Mouse (Mus musculus): ENCODE results near the gene Pcca.

Gene Pcca

DNA sequence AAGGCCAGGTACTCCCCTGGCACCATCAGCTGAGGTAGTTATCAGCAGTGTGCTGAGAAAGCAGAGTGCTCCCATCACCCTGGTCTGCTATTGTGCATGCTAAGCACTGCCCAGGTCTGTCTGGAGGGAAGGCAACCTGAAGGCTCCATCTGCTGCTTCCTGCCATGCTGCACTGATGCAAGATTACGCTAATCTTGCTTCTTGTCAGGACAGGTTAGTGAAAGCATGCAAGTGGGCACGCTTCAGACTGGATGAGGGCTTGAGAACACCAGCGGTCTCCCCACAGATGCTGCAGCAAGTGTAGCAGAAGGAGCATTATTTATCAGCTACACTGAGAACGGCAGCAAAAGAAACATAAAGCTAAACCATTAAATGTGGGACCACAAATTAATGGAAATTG, 150.1 kb downstream of the Pcca start:
- TF ChIP-seq GATA4 (IDR thresholded peaks at IDR 0.05; ENCODE audit: insufficient replicate concordance, low read length), result no peak

DNA sequence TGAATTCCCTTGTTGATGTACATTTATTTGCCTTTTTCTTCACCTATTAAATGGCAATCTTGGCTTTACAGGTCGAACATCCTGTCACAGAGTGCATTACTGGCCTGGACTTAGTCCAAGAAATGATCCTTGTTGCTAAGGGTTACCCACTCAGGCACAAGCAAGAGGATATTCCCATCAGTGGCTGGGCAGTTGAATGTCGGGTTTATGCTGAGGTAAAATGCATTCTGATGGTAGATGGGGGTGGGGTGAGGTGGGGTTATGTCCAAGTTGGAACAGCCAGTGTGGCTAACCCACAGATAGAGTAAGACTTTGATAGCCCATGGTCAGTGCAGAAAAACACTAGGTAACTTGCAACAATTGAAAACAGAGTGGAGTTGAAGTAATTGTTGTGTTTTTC, 150.7 kb downstream of the Pcca start:
- no peak for TF ChIP-seq GATA4 (IDR thresholded peaks at IDR 0.05; ENCODE audit: insufficient replicate concordance, low read length)

DNA sequence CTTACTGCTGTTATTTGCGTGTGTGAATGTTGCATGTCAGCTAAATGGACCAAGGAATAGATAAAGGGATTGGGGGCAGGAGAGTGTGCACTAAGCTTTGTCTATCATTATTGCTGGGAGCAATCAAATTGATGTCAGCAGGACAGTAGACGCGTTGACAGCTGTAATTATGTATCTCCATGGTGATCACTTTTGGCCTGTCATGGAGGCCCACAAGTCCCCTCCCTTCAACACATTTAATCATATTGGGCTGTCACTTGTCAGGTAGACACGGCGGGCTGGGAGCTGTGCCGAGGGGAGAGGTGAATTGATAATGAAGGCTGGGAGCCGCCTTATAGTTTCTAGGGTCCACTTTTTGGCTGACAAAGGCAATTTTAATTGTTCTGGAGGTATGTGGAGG, 153.3 kb downstream of the Pcca start:
- no peak for TF ChIP-seq GATA4 (IDR thresholded peaks at IDR 0.05; ENCODE audit: insufficient replicate concordance, low read length)

DNA sequence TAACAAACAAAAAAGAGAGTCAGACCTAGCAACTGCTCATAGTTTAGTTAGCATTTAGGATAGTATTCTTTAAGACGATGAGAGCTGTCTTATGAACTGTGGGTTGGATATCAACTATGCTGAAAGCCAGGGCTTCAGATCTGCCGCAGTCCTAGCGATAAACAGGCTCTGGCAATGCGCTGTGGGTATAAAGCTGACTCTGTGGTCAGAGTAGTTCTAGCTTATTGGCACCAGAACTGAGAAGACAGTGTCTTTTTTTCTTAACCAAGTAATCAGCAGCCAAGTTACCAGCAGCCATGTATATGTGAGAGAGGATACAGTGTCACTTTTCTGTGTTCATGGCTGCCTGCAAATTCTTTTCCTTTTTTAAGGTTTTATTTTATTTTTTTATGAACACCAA, 154.3 kb downstream of the Pcca start:
- TF ChIP-seq GATA4 (IDR thresholded peaks at IDR 0.05; ENCODE audit: insufficient replicate concordance, low read length), result no peak

DNA sequence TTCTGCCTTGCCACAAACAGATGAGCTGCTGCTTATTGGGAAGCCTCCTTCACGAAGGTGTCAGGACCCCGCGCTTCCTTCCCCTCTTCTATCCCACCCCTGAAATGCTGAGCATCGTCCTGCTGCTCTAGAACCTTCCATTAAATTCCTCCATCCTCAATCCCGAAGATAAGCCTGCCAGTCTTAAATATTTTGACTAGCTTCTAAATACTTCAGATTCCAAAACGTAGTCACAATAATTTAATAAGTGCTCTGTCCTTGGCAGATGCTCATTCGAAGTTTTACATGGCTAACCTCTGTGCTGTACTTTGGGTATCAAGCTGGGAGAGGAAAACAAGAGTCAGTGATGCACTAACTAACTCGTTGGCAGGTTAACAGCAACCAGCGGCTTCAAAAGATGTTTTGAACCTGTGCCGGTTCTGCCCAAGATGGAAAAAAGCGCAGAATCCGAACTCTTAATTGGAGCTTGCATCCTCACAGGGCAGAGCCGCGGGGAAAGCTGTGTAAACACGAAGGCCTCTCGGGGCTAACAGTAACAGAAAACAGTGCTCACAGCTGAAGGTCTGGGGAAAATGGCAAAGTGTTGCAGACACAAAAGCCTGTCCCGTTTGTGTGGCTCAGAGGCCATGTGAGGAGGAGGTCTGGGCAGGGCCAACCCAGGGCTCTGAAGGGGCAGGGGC, 155.2 kb downstream of the Pcca start:
- no peak for TF ChIP-seq GATA4 (IDR thresholded peaks at IDR 0.05; ENCODE audit: insufficient replicate concordance, low read length)

DNA sequence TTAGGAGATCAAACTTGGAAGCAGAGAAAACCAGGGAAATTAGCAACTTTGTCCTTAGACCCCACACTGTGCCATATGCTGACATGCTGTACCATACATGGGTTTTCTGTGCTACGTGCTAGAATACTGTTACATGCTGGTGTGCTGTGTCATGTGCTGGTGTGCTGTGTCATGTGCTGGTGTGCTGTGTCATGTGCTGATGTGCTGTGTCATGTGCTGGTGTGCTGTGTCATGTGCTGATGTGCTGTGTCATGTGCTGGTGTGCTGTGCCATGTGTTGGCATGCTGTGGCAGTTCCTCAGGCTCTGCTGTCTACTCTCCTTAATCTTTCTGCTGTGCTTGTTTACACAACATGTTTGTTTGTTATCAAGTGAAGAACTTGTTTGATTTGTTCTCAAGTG, 157.4 kb downstream of the Pcca start:
- no peak for TF ChIP-seq GATA4 (IDR thresholded peaks at IDR 0.05; ENCODE audit: insufficient replicate concordance, low read length)

DNA sequence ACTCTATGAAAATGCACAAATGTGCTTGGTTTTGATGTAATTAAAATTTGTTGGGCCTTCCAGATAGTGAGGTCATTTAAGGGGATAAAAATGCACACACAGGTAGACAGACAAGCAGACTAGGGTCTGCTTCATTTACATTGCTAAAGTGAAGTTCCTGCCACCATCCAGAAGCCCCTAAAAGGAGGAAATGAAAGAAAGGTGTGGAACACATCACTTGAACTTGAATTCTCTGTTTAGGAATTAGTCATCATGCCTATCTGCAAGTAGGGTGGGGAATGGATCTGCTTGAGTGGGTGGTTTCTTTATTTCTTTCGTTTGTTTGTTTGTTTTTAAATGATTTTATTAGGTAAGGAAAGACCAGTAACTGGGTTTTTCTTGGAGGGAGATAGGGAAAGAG, 166.2 kb downstream of the Pcca start:
- TF ChIP-seq GATA4 (IDR thresholded peaks at IDR 0.05; ENCODE audit: insufficient replicate concordance, low read length), result no peak

DNA sequence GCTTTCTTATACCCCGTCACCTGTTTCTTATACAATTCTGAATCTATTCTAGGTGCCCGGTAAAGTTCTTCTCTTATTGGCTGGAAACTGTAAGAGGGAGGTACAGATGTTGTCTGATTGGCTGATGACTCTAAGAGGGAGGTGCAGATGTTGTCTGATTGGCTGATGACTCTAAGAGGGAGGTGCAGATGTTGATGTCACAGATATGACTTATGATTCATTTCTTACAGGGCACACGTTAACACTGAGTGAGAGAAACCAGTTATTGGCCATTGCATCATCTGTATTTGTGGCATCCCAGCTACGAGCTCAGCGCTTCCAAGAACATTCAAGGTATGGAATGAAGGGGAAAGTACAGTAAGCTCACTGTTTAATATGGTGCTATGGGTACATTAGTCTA, 179.7 kb downstream of the Pcca start:
- no peak for TF ChIP-seq GATA4 (IDR thresholded peaks at IDR 0.05; ENCODE audit: insufficient replicate concordance, low read length)

DNA sequence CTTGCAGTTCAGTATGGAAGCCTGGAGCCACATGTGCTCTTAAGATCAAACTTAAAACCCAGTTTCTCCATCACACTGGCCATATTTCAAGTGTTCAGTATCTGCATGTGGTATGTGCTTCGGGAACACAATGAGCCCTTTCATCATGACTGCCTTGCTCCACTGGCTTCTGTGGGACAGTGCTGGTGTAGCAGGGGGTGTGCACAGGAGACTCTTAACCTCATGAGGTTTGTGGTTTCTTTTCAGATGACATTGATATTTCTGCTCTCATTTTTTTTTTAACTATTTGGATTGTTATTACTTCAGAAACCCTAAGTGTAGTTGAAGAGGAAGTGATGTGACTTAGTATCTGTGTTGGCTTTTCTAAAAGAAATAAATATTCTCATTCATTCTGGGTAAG, 180.8 kb downstream of the Pcca start:
- no peak for TF ChIP-seq GATA4 (IDR thresholded peaks at IDR 0.05; ENCODE audit: insufficient replicate concordance, low read length)

DNA sequence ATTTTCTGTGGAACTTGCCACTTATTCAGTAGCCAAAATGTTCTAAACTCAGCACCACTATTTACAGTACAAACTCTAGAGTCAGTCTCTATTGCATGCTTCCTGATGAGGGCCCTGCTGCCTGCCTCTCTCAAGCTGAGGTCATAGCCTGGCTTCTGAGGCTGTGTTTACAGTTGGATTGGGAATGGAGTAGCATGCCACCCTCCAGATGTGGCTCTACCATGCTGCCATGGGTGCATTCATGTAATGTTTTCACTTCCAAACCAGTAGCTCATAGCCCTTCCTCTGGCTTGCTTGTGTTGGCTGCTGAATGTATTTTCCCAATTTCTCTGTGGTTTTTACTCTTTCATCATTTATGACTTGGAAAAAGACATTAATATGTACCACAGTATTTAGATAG, 181.9 kb downstream of the Pcca start:
- TF ChIP-seq GATA4 (IDR thresholded peaks at IDR 0.05; ENCODE audit: insufficient replicate concordance, low read length), result no peak

DNA sequence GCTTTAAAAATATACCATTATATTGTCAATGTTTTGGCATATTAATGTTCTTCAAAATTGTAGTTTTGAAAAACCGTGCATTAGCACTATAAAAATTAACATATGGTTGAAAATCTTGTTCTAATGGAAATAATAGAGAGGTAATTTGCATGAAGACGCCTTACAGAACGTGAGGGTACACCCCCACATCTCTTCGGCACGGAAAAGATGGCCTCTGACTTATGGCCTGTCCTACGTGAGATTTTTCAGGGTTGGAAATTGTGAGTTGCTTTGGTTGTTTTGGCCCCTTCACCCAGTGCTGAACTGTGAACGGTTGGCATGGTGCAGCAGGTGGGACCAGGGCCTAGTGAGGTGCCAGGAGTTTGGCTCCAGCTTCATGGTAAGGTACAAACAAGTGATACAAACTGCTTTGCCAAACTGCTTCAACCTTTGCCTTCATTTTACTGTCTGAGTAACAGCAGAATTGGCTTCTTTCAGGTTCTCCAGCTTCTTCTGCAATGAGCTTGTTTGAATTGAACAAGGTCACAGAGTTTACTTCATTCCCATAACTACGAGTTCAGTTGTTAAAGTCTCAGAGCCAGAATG, 185.5 kb downstream of the Pcca start:
- no peak for TF ChIP-seq GATA4 (IDR thresholded peaks at IDR 0.05; ENCODE audit: insufficient replicate concordance, low read length)

DNA sequence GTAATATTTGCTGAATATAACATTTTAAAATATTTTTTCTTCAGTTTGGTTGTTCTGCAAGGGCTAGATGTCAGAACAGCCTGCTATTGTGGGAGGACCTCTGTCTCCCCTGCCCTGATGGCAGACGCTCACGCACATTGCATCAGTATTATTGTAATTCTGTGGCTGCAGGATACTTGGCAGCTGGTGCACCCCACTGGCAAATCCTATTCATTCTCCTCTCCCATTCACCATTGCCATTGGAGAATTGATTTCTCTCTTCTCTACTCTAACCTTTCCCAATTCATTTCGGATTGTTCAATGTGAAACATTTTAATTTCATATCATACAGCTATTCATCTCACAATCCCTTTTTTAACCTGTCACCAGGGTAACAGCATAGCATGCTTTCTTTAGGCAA, 186.9 kb downstream of the Pcca start:
- no peak for TF ChIP-seq GATA4 (IDR thresholded peaks at IDR 0.05; ENCODE audit: insufficient replicate concordance, low read length)

DNA sequence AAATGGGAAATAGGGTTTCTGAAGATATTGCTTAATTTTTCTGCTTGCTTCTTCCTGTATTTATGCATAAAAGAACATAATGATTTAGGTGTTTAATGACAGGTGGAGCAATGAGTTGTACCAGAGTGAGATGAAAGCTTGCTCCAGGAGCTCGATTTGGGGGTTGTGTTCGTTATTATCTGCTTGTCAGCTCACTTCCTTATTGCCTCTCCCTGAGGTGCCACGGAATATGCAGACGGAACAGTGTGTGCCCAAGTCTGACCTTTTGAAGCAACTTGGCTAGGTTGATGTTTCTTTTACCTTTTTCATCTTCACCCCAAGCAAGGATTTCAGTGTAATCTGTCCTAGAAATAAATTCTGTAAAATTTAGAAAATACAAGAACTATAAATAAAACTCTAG, 187.6 kb downstream of the Pcca start:
- TF ChIP-seq GATA4 (IDR thresholded peaks at IDR 0.05; ENCODE audit: insufficient replicate concordance, low read length), result no peak

DNA sequence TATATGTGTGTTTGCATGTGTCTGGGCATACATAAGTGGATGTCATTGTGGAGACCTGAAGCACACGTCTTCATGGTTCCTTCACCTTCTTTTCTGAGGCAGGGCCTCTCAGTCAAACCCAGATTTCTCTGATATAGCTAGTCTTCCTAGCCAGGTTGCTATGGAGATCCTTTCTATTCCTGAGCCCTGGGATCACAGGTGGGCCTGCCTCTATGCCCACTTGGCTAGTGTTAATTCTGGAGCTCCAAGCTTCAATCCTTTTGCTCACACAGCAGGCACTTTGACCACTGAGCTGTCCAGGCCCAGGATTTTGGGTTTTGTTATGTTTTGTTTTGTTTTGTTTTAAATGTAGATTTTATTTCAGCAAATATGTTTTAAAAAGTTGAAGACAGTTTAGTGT, 192.3 kb downstream of the Pcca start:
- TF ChIP-seq GATA4 (IDR thresholded peaks at IDR 0.05; ENCODE audit: insufficient replicate concordance, low read length), result no peak

DNA sequence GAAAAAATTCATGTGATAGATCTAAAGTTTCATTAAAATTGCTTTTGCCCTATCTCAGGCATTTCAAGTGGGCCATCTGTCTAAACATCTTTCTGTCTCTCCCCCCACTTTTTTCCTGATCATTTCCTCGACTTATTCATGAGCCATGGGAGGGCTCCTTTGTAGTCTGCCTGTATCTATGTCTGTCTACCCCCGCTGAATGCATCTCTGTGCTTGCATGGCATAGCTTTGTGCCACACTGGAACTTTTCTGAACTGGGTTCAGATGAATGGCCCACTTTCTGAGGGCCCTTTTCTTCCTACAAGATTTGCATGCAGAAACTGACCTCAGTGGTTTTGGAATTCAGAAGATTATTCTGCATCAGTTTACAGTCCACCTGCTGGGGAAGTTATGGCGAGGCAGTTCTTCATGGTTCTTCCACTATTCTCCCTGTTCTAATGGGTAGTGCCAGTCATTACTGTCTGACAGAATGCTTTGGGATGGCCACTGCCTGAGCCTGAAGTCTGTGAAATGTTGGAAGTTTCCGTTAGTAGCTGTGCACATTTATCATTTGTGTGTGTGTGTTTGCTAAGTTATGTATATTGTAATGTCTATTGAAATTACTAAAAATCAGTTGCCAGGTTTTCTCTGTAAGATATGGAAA, 195.4 kb downstream of the Pcca start:
- TF ChIP-seq GATA4 (IDR thresholded peaks at IDR 0.05; ENCODE audit: insufficient replicate concordance, low read length), result no peak

DNA sequence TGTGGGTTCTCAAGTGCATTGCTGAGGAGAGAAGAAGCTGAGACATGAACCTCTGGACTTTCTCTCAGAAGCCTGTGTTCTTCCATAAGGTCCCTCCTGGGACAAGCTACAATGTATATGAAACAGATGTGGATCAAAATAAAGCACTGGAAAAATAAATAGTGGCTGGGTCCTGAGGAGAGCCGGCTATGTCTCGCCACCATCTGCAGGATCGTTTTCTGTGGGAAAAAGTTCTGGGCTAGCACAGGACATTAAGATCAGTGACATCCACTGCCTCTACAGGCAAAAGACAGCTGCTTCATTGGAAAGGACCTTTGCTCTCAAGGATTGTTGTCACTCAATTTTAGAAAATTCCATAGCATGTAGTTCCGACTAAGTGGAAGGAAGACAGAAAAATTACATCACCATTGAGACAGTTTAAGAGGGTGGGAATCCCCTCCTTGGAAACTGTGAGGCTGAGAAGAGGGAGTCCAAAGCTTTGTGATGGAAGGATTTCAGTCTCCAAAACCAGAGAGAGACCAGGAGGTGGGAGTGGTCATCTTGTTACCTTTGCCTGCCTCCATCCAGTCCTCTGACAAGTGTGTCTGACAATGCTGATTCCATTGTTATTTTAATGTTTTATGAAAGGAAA, 196.9 kb downstream of the Pcca start:
- TF ChIP-seq GATA4 (IDR thresholded peaks at IDR 0.05; ENCODE audit: insufficient replicate concordance, low read length), result no peak

All from liver, adult (tissue).